Mouse (Mus musculus): ENCODE measurements around the gene Fam124b.

DNA sequence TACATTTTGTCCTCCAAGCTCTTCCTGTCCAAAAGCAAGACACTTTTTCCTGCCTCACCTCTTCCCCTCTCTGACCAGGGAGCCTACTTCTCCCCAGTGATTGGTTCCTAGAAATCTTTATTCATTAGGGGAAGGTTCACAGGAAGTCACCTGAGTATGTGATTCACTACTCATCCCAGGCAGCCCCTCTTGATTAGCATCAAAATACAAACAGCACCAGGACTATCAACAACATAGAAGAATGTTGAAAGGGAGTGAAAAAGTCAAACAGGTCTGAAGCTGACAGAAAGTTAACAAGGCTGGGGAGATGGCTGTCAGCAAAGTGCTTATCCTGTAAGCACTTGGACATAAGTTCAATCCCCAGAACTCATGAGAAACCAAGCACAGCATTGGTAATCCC is 67.6 kb downstream of the Fam124b start:
- TF ChIP-seq CTCF (IDR thresholded peaks at IDR 0.05) = no peak
- no peak for TF ChIP-seq EP300 (IDR thresholded peaks at IDR 0.05)

Data from lung, postnatal 0 days (tissue).